Mouse (Mus musculus): ENCODE data around the gene Pcsk5. TPM values are rescaled to one million over a fixed set of nuclear protein-coding genes. Genes with fewer than 3 reads are reported as not detected.
A peak's percentile ranks its signal among the peaks of the same experiment; 100 is the strongest.
"Not testable (repeated sequence)": the region's sequence is repeated elsewhere in the genome, so short reads cannot be mapped to it uniquely, and the experiment has no call there.

The Pcsk5 gene
- polyA plus RNA-seq, 1 experiment from 2014 or later, result 11.9 TPM

- Histone ChIP-seq H3K36me3 (ENCODE audit: control insufficient read depth, insufficient read depth, low read length) (no peaks in the 10 kb centered on the region), H3K4me3 (ENCODE audit: low read depth, low read length) (no peak overlapping the region), H3K9me3 (ENCODE audit: control insufficient read depth, low read length) (no peaks in the 10 kb centered on the region), H3K27me3 (ENCODE audit: control insufficient read depth, insufficient read depth, low read length) (no peaks in the 10 kb centered on the region), H3K27ac (ENCODE audit: low read depth, low read length) (no peak overlapping the region), H3K4me1 (ENCODE audit: control insufficient read depth, insufficient read depth, low read length) (no peaks in the 10 kb centered on the region), H3K9ac (replicated peaks; ENCODE audit: low read depth, low read length) (no peak overlapping the region), H3K4me2 (ENCODE audit: low read depth, low read length) (no peak overlapping the region)
- 52% methylated on average over 9 of the region's 9 CpGs for WGBS
- peak; percentile 76 for ATAC-seq (ENCODE audit: low read depth)
Observed at GRCm38 (mm10) chr19:17491822-17492544, 345.4 kb downstream of the Pcsk5 start.

- Histone ChIP-seq H3K9me3 (ENCODE audit: control insufficient read depth, low read length) (no peaks in the 10 kb centered on the region), H3K4me1 (ENCODE audit: control insufficient read depth, insufficient read depth, low read length) (no peaks in the 10 kb centered on the region), H3K9ac (replicated peaks; ENCODE audit: low read depth, low read length) (no peak overlapping the region), H3K36me3 (ENCODE audit: control insufficient read depth, insufficient read depth, low read length) (no peaks in the 10 kb centered on the region), H3K4me2 (ENCODE audit: low read depth, low read length) (no peak overlapping the region), H3K27ac (ENCODE audit: low read depth, low read length) (no peak overlapping the region), H3K4me3 (ENCODE audit: low read depth, low read length) (no peak overlapping the region), H3K27me3 (ENCODE audit: control insufficient read depth, insufficient read depth, low read length) (no peaks in the 10 kb centered on the region)
- WGBS, result 80% methylated on average over 3 of the region's 3 CpGs
- ATAC-seq (ENCODE audit: low read depth), result peak; percentile 35; the same call in 1 of the 2 replicates
Observed at GRCm38 (mm10) chr19:17491322-17491721, 346.1 kb downstream of the Pcsk5 start.

GRCm38 (mm10) chr19:17489866-17490141 is 347.6 kb downstream of the Pcsk5 start:
- ATAC-seq (ENCODE audit: low read depth), result no peak
- 35% methylated on average over 3 of the region's 3 CpGs for WGBS
- H3K9ac ChIP-seq (replicated peaks; ENCODE audit: low read depth, low read length), result no peak overlapping the region

GRCm38 (mm10) chr19:17489041-17489865 is 348.2 kb downstream of the Pcsk5 start:
- no peak overlapping the region for H3K4me3 ChIP-seq (ENCODE audit: low read depth, low read length)
- H3K4me1 ChIP-seq (ENCODE audit: control insufficient read depth, insufficient read depth, low read length), result no peaks in the 10 kb centered on the region
- no peak overlapping the region for H3K4me2 ChIP-seq (ENCODE audit: low read depth, low read length)
- no peaks in the 10 kb centered on the region for H3K27me3 ChIP-seq (ENCODE audit: control insufficient read depth, insufficient read depth, low read length)
- no peak overlapping the region for H3K27ac ChIP-seq (ENCODE audit: low read depth, low read length)
- no peaks in the 10 kb centered on the region for H3K9me3 ChIP-seq (ENCODE audit: control insufficient read depth, low read length)
- H3K9ac ChIP-seq (replicated peaks; ENCODE audit: low read depth, low read length), result no peak overlapping the region
- no peaks in the 10 kb centered on the region for H3K36me3 ChIP-seq (ENCODE audit: control insufficient read depth, insufficient read depth, low read length)
- 86% methylated on average over 17 of the region's 17 CpGs for WGBS
- ATAC-seq (ENCODE audit: low read depth), result no peak

More at GRCm38 (mm10) chr19:17489866-17490141, 347.6 kb downstream of the Pcsk5 start:
- H3K27ac ChIP-seq (ENCODE audit: low read depth, low read length), result no peak overlapping the region
- H3K4me3 ChIP-seq (ENCODE audit: low read depth, low read length), result no peak overlapping the region
- no peak overlapping the region for H3K4me2 ChIP-seq (ENCODE audit: low read depth, low read length)
- H3K27me3 ChIP-seq (ENCODE audit: control insufficient read depth, insufficient read depth, low read length), result no peaks in the 10 kb centered on the region
- no peaks in the 10 kb centered on the region for H3K4me1 ChIP-seq (ENCODE audit: control insufficient read depth, insufficient read depth, low read length)
- H3K36me3 ChIP-seq (ENCODE audit: control insufficient read depth, insufficient read depth, low read length), result no peaks in the 10 kb centered on the region
- no peaks in the 10 kb centered on the region for H3K9me3 ChIP-seq (ENCODE audit: control insufficient read depth, low read length)

- Histone ChIP-seq H3K27me3 (ENCODE audit: control insufficient read depth, insufficient read depth, low read length) (no peaks in the 10 kb centered on the region), H3K9ac (replicated peaks; ENCODE audit: low read depth, low read length) (no peak overlapping the region), H3K4me2 (ENCODE audit: low read depth, low read length) (no peak overlapping the region), H3K36me3 (ENCODE audit: control insufficient read depth, insufficient read depth, low read length) (no peaks in the 10 kb centered on the region), H3K4me3 (ENCODE audit: low read depth, low read length) (no peak overlapping the region), H3K9me3 (ENCODE audit: control insufficient read depth, low read length) (no peaks in the 10 kb centered on the region), H3K27ac (ENCODE audit: low read depth, low read length) (no peak overlapping the region), H3K4me1 (ENCODE audit: control insufficient read depth, insufficient read depth, low read length) (0 out of 2 replicates have a peak, but pooled peaks cover 5% of the 10 kb centered on the region)
- 50% methylated on average over 6 of the region's 6 CpGs for WGBS
- no peak for ATAC-seq (ENCODE audit: low read depth)
Observed at GRCm38 (mm10) chr19:17482126-17482790, 355.2 kb downstream of the Pcsk5 start.

GRCm38 (mm10) chr19:17479471-17479870 is 358.0 kb downstream of the Pcsk5 start:
- no peaks in the 10 kb centered on the region for H3K9me3 ChIP-seq (ENCODE audit: control insufficient read depth, low read length)
- no peak for ATAC-seq (ENCODE audit: low read depth)
- no peaks in the 10 kb centered on the region for H3K36me3 ChIP-seq (ENCODE audit: control insufficient read depth, insufficient read depth, low read length)
- H3K4me2 ChIP-seq (ENCODE audit: low read depth, low read length), result no peak overlapping the region
- H3K4me3 ChIP-seq (ENCODE audit: low read depth, low read length), result no peak overlapping the region
- WGBS, result 95% methylated on average over 5 of the region's 5 CpGs
- H3K4me1 ChIP-seq (ENCODE audit: control insufficient read depth, insufficient read depth, low read length), result 0 out of 2 replicates have a peak, but pooled peaks cover 5% of the 10 kb centered on the region
- H3K27ac ChIP-seq (ENCODE audit: low read depth, low read length), result no peak overlapping the region
- no peaks in the 10 kb centered on the region for H3K27me3 ChIP-seq (ENCODE audit: control insufficient read depth, insufficient read depth, low read length)
- no peak overlapping the region for H3K9ac ChIP-seq (replicated peaks; ENCODE audit: low read depth, low read length)

- Histone ChIP-seq H3K36me3 (ENCODE audit: control insufficient read depth, insufficient read depth, low read length) (no peaks in the 10 kb centered on the region), H3K9ac (replicated peaks; ENCODE audit: low read depth, low read length) (no peak overlapping the region), H3K9me3 (ENCODE audit: control insufficient read depth, low read length) (no peaks in the 10 kb centered on the region), H3K27ac (ENCODE audit: low read depth, low read length) (no peak overlapping the region), H3K27me3 (ENCODE audit: control insufficient read depth, insufficient read depth, low read length) (no peaks in the 10 kb centered on the region), H3K4me2 (ENCODE audit: low read depth, low read length) (no peak overlapping the region), H3K4me1 (ENCODE audit: control insufficient read depth, insufficient read depth, low read length) (no peaks in the 10 kb centered on the region), H3K4me3 (ENCODE audit: low read depth, low read length) (no peak overlapping the region)
- WGBS, result 73% methylated on average over 5 of the region's 5 CpGs
- no peak for ATAC-seq (ENCODE audit: low read depth)
Observed at GRCm38 (mm10) chr19:17476021-17476420, 361.4 kb downstream of the Pcsk5 start.

- not testable (repeated sequence) for H3K27me3 ChIP-seq (ENCODE audit: control insufficient read depth, insufficient read depth, low read length); H3K36me3 ChIP-seq (ENCODE audit: control insufficient read depth, insufficient read depth, low read length); H3K4me2 ChIP-seq (ENCODE audit: low read depth, low read length); H3K9me3 ChIP-seq (ENCODE audit: control insufficient read depth, low read length); H3K4me1 ChIP-seq (ENCODE audit: control insufficient read depth, insufficient read depth, low read length); H3K4me3 ChIP-seq (ENCODE audit: low read depth, low read length); H3K27ac ChIP-seq (ENCODE audit: low read depth, low read length); ATAC-seq (ENCODE audit: low read depth); H3K9ac ChIP-seq (replicated peaks; ENCODE audit: low read depth, low read length)
- 98% methylated on average over 2 of the region's 2 CpGs for WGBS
Observed at GRCm38 (mm10) chr19:17473138-17473537, 364.3 kb downstream of the Pcsk5 start.

- H3K27me3 ChIP-seq (ENCODE audit: control insufficient read depth, insufficient read depth, low read length), result no peaks in the 10 kb centered on the region
- no peak overlapping the region for H3K4me3 ChIP-seq (ENCODE audit: low read depth, low read length)
- no peak overlapping the region for H3K27ac ChIP-seq (ENCODE audit: low read depth, low read length)
- 77% methylated on average over 7 of the region's 7 CpGs for WGBS
- no peak overlapping the region for H3K9ac ChIP-seq (replicated peaks; ENCODE audit: low read depth, low read length)
- H3K9me3 ChIP-seq (ENCODE audit: control insufficient read depth, low read length), result no peaks in the 10 kb centered on the region
- H3K36me3 ChIP-seq (ENCODE audit: control insufficient read depth, insufficient read depth, low read length), result no peaks in the 10 kb centered on the region
- H3K4me1 ChIP-seq (ENCODE audit: control insufficient read depth, insufficient read depth, low read length), result no peaks in the 10 kb centered on the region
- no peak for ATAC-seq (ENCODE audit: low read depth)
- H3K4me2 ChIP-seq (ENCODE audit: low read depth, low read length), result no peak overlapping the region
Observed at GRCm38 (mm10) chr19:17471861-17472260, 365.6 kb downstream of the Pcsk5 start.

All from neural tube, embryonic 14.5 days (tissue).